Mouse (Mus musculus): ENCODE results near the gene Mrgprb5. TPM values are rescaled to one million over a fixed set of nuclear protein-coding genes. Genes with fewer than 3 reads are reported as not detected.
"Not testable (repeated sequence)": the region's sequence is repeated elsewhere in the genome, so short reads cannot be mapped to it uniquely, and the experiment has no call there.

The Mrgprb5 gene
- polyA plus RNA-seq (2012; rRNA removed): not detected in 2 replicates

DNA sequence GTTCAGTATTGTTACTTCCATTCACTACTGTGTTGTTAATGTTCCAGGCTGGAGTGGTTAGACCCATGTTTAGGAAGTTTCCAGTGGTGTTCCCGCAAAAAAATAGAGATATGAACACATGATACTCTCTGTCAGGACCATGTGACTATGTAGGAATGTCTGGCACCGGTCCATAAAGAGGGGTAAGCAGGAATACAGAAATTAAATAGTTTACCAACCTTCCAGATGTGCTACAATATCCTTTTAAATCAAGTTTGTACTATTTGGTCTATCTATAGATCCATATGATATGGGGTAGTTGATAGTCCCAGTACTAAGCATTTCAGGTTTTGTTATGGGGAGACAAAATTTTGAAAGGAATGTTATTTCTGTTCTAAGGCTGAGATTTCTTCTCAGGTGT, at the start of gene Mrgprb5:
Gene Mrgprb5, minus strand, starts transcription at position 101 of the 400 bp plus-strand sequence.
- 67% methylated on average over 2 of the region's 2 CpGs for WGBS
- no peak within 1 kb of the TSS for H3K4me3 ChIP-seq (ENCODE audit: insufficient read depth, low read depth, low read length)
- no peaks in the 10 kb centered on the region for H3K4me1 ChIP-seq (ENCODE audit: control insufficient read depth, insufficient read depth, low read length)
- DNase-seq: no peak
- no peak for TF ChIP-seq CTCF (conservative IDR thresholded peaks at IDR 0.05; ENCODE audit: insufficient read depth, insufficient read length, low read depth, low read length)
- TF ChIP-seq POLR2A (IDR thresholded peaks at IDR 0.05; ENCODE audit: low read depth, low read length): no peak
- H3K36me3 ChIP-seq (ENCODE audit: control insufficient read depth, insufficient read depth, low read length): no peaks in the 10 kb centered on the region
- H3K27me3 ChIP-seq (replicated peaks; ENCODE audit: control insufficient read depth, insufficient read depth, low read length): no peaks in the 10 kb centered on the region
- no peak within 1 kb of the TSS for H3K27ac ChIP-seq (ENCODE audit: insufficient read depth, low read depth, low read length)

DNA sequence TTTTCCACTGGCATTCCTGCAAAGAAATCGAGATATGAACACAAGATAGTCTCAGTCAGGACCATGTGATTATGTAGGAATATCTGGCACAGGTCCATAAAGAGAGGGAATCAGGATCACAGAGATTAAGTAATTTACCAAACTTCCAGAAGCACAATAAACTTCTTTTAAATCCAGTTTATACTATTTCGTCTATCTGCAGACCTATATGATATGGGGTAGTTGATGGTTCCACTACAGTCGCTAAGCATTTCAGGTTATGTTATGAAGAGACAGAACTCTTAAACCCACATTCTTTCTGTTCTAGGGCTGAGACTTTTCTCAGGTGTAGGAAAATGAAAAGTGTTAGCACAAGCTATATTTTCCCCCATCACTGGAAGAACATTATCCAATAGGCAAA, 30.4 kb upstream of the Mrgprb5 start, which contains the start of gene Mrgprb4:
Gene Mrgprb4, minus strand, starts transcription at position 101 of the 400 bp plus-strand sequence.
- H3K4me1 ChIP-seq (ENCODE audit: control insufficient read depth, insufficient read depth, low read length): no peaks in the 10 kb centered on the region
- H3K27ac ChIP-seq (ENCODE audit: insufficient read depth, low read depth, low read length): no peak within 1 kb of the TSS
- no peak within 1 kb of the TSS for H3K4me3 ChIP-seq (ENCODE audit: insufficient read depth, low read depth, low read length)
- DNase-seq: no peak
- H3K27me3 ChIP-seq (replicated peaks; ENCODE audit: control insufficient read depth, insufficient read depth, low read length): no peaks in the 10 kb centered on the region
- WGBS: 84% methylated on average over 3 of the region's 3 CpGs
- no peak for TF ChIP-seq CTCF (conservative IDR thresholded peaks at IDR 0.05; ENCODE audit: insufficient read depth, insufficient read length, low read depth, low read length)
- no peak for TF ChIP-seq POLR2A (IDR thresholded peaks at IDR 0.05; ENCODE audit: low read depth, low read length)
- H3K36me3 ChIP-seq (ENCODE audit: control insufficient read depth, insufficient read depth, low read length): no peaks in the 10 kb centered on the region

DNA sequence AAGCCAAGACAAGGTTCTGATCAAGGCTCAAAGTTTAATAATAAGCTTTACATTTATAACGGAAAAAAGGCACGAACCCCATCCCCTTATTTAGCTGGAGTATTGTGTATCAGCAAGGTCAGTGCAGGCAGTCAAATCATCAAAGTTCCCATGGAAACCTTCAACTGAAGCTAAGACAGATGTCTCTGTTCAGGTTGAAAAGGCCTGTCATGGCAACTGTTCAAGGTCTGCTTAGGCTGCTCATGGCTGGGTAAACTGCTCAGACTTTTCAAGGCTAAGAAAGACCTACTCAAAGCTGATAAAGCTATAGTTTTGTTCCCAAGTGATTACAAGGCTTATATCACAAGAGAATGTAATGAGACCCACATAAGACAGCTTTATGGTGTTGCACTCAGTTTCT, 1.3 kb downstream of the Mrgprb5 start:
- H3K4me1 ChIP-seq (ENCODE audit: control insufficient read depth, insufficient read depth, low read length): no peaks in the 10 kb centered on the region
- WGBS: 38% methylated on average over 2 of the region's 2 CpGs

DNA sequence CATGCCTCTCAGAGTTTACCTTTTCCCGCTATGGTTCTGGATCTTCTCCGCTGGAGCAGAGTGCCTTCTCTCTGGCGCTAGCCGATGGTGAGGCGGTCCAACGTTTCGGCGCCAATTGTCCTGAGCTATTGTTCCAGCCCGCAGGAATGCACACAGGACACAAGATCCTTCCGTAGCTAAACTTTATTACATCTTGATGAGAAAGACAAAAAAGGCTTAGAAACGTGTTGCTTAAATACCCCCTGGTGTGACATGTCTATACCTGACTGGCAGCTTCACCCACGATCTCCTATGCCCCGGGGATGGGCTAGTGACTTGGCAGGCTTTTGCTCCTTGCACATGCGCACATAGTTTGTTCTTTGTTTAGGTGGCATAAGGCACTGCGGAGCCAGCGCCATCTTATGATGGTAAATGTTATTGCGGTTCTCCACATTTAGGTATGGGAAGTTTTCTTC, 30.5 kb downstream of the Mrgprb5 start:
- Histone ChIP-seq H3K4me3 (ENCODE audit: insufficient read depth, low read depth, low read length) (peak overlapping the region; percentile 63), H3K36me3 (ENCODE audit: control insufficient read depth, insufficient read depth, low read length) (no peaks in the 10 kb centered on the region), H3K4me1 (ENCODE audit: control insufficient read depth, insufficient read depth, low read length) (no peaks in the 10 kb centered on the region), H3K27me3 (replicated peaks; ENCODE audit: control insufficient read depth, insufficient read depth, low read length) (no peaks in the 10 kb centered on the region), H3K27ac (ENCODE audit: insufficient read depth, low read depth, low read length) (no peak overlapping the region)
- DNase-seq: peak; percentile 9
- TF ChIP-seq POLR2A (IDR thresholded peaks at IDR 0.05; ENCODE audit: low read depth, low read length) (no peak), CTCF (conservative IDR thresholded peaks at IDR 0.05; ENCODE audit: insufficient read depth, insufficient read length, low read depth, low read length) (0 out of 2 replicates have a peak, but pooled peaks have one; percentile 26)
- 1% methylated on average over 17 of the region's 17 CpGs for WGBS

More for the DNA sequence above, 1.3 kb downstream of the Mrgprb5 start:
- no peak overlapping the region for H3K27ac ChIP-seq (ENCODE audit: insufficient read depth, low read depth, low read length)
- no peaks in the 10 kb centered on the region for H3K27me3 ChIP-seq (replicated peaks; ENCODE audit: control insufficient read depth, insufficient read depth, low read length)
- TF ChIP-seq CTCF (conservative IDR thresholded peaks at IDR 0.05; ENCODE audit: insufficient read depth, insufficient read length, low read depth, low read length): no peak
- TF ChIP-seq POLR2A (IDR thresholded peaks at IDR 0.05; ENCODE audit: low read depth, low read length): no peak
- H3K4me3 ChIP-seq (ENCODE audit: insufficient read depth, low read depth, low read length): no peak overlapping the region
- no peaks in the 10 kb centered on the region for H3K36me3 ChIP-seq (ENCODE audit: control insufficient read depth, insufficient read depth, low read length)
- no peak for DNase-seq

DNA sequence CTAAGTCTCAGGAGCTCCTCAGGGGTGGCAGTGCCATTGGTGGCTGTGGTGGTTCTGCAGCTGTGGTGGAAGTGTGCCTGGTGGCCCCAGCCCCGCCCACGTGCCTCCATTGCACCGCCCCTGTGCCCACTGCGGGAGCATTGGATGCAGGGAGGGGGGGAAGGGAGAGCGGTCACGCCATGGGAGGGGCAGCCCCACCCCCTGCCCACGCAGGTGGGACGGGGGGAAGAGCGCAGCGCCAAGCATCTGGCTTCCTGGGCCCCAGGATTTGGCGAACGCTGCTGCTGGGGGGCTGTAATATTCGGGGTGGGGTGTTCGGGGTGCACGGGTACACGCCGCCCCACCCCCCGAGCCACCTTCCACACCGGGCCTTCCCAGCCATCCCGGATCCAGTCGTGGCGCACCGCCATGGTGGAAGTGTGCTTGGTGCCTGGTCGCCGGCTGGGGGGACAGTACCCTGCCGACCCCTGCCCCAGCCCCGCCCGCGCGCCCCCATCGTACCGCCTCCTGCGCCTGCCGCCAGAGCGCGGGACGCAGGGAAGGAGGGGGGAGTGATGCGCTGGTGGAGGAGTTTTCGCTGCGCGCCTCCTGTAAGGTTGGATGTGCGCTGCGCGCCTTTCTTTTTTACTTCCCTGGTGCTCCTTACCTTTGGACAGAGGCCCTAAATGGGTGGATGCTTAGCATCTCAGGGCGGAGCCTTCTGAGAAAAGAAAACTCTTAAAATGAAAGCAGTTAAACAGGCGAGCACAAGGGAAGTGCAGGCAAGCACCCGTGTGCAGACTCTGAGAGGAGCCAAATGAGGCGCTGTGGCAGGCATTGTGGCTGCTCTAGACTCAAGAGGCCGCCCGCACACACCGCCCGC, 31.4 kb downstream of the Mrgprb5 start:
- no peaks in the 10 kb centered on the region for H3K4me1 ChIP-seq (ENCODE audit: control insufficient read depth, insufficient read depth, low read length)
- no peaks in the 10 kb centered on the region for H3K36me3 ChIP-seq (ENCODE audit: control insufficient read depth, insufficient read depth, low read length)
- WGBS: 6% methylated on average over 52 of the region's 52 CpGs
- TF ChIP-seq CTCF (conservative IDR thresholded peaks at IDR 0.05; ENCODE audit: insufficient read depth, insufficient read length, low read depth, low read length): no peak
- TF ChIP-seq POLR2A (IDR thresholded peaks at IDR 0.05; ENCODE audit: low read depth, low read length): no peak
- H3K27me3 ChIP-seq (replicated peaks; ENCODE audit: control insufficient read depth, insufficient read depth, low read length): no peaks in the 10 kb centered on the region
- DNase-seq: peak; percentile 6
- H3K27ac ChIP-seq (ENCODE audit: insufficient read depth, low read depth, low read length): no peak overlapping the region
- H3K4me3 ChIP-seq (ENCODE audit: insufficient read depth, low read depth, low read length): peak overlapping the region; percentile 63

DNA sequence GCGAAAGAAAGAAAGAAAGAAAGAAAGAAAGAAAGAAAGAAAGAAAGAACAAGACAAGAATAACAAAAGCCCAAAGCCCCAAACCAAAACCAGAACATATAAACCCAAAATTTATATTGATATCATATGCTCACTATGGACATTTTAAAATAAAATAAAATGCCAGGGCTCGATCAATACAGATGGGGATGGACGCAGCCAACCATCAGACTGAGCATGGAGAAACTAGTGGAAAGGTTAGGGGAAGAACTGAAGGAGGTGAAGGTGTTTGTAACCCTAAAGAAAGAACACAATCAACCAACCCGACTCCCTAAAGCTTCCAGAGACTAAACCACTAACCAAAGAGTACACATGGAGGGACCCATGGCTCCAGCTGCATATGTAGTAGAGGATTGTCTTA, 36.1 kb downstream of the Mrgprb5 start:
- DNase-seq: no peak
- 59% methylated on average over 4 of the region's 4 CpGs for WGBS
- Histone ChIP-seq H3K4me1 (ENCODE audit: control insufficient read depth, insufficient read depth, low read length) (no peaks in the 10 kb centered on the region), H3K27me3 (replicated peaks; ENCODE audit: control insufficient read depth, insufficient read depth, low read length) (no peaks in the 10 kb centered on the region), H3K27ac (ENCODE audit: insufficient read depth, low read depth, low read length) (no peak overlapping the region), H3K4me3 (ENCODE audit: insufficient read depth, low read depth, low read length) (no peak overlapping the region), H3K36me3 (ENCODE audit: control insufficient read depth, insufficient read depth, low read length) (no peaks in the 10 kb centered on the region)
- no peak for TF ChIP-seq CTCF (conservative IDR thresholded peaks at IDR 0.05; ENCODE audit: insufficient read depth, insufficient read length, low read depth, low read length)
- TF ChIP-seq POLR2A (IDR thresholded peaks at IDR 0.05; ENCODE audit: low read depth, low read length): no peak

DNA sequence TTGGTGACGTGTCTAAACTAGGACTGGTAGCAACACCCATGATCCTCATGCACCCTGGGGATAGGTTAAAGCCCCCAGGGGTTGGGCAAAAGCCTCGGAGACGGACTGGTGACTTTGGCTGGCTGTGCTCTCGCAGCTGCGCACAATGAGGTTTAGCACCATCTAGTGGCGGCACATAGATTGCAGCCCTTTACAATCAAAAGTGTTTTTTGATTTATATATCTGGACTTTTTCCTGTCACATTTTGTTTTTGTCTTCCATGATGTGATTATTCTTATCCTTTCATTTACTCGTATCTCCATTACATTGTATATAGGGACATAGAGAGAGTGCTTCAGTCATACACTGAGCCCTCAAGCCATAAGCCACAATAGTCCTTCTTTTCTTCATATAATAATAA, 36.6 kb downstream of the Mrgprb5 start:
- not testable (repeated sequence) for H3K27ac ChIP-seq (ENCODE audit: insufficient read depth, low read depth, low read length); H3K36me3 ChIP-seq (ENCODE audit: control insufficient read depth, insufficient read depth, low read length); DNase-seq; H3K4me3 ChIP-seq (ENCODE audit: insufficient read depth, low read depth, low read length); H3K4me1 ChIP-seq (ENCODE audit: control insufficient read depth, insufficient read depth, low read length); H3K27me3 ChIP-seq (replicated peaks; ENCODE audit: control insufficient read depth, insufficient read depth, low read length)
- WGBS: 0% methylated on average over 6 of the region's 7 CpGs

DNA sequence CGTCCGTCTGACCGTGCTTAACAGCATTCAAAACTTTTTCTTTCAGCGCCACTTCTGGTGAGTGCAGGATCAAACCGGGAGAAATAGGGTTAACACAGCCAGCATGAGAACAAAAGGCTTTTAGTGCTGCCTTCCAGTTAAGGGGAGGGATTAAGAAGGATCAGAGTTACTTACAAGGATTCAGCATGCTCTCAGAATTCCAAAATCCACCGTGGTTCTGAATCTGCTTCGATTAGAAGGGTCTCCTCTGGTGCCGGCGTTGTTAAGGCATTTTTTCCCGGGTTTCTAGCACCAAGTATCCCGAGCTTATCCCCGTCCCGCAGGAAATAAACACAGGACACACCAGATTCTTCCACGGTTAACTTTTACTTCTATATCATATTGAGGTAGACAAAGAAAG, 37.0 kb downstream of the Mrgprb5 start:
- DNase-seq: peak; percentile 1
- not testable (repeated sequence) for H3K36me3 ChIP-seq (ENCODE audit: control insufficient read depth, insufficient read depth, low read length); H3K27me3 ChIP-seq (replicated peaks; ENCODE audit: control insufficient read depth, insufficient read depth, low read length); H3K4me1 ChIP-seq (ENCODE audit: control insufficient read depth, insufficient read depth, low read length)
- Histone ChIP-seq H3K27ac (ENCODE audit: insufficient read depth, low read depth, low read length) (peak overlapping the region; percentile 35; the same call in 1 of the 2 replicates), H3K4me3 (ENCODE audit: insufficient read depth, low read depth, low read length) (peak overlapping the region; percentile 66)
- WGBS: under 1% methylated on average over 11 of the region's 14 CpGs
